Mouse (Mus musculus) CD4-positive helper T cell, adult 2 months (primary cell): Measurements from ENCODE around the gene Urod.
A peak's percentile ranks its signal among the peaks of the same experiment; 100 is the strongest.

Source experiments
- DNase-seq: peaks from one replicate; pipeline ENCODE4 v3.0.0-alpha.2; 2012; ENCODE audit warnings: low read depth, missing footprints, low spot score

The Urod gene

DNA sequence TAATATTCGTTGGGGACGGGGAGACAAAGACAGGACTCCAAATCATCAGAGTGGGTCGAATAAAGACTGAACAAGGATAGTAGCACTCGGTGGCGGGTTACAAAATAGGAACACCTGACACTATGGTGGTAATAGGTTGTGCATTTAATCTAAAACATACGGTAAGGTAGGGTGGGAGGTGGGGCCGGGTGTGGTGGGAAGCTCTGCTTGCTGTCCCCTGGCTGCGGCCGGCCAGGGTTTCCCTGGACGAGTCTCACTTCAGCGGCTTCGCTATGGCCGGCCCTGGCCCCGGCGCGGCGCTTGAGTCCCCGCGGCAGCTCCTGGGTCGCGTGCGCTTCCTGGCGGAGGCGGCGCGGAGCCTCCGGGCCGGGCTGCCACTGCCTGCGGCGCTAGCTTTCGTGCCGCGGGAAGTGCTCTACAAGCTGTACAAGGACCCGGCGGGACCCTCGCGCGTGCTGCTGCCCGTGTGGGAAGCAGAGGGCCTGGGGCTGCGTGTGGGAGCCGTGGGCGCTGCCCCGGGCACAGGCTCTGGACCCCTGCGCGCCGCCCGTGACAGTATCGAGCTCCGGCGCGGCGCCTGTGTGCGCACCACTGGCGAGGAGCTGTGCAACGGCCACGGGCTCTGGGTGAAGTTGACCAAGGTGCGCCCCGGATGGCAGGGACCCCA, 1.1 kb upstream of the Urod start, which contains the start of gene Hectd3:
Hectd3 (plus strand) TSS at position 187 of the 667 bp plus-strand sequence.
- peak; percentile 75 for DNase-seq

DNA sequence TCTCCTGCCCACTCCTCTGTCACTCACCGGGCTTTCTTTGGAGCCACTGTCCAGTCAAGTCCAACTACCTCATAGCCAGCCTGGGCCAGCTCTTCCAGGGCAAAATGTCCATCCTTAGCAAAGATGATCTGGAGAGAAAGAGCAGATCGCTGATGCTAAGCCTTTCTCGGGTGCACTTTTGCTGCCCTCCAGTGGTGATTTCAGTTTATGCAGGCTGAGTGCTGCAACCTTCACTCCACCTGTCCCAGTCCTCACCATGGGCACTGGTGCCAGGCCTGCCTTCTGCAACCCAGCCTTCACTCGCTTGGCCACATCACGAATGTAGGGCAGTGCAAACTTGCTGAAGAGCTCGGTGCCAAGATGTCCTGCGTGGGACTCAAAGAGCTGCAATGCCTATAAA, 2.8 kb downstream of the Urod start:
- peak; percentile 76 for DNase-seq

DNA sequence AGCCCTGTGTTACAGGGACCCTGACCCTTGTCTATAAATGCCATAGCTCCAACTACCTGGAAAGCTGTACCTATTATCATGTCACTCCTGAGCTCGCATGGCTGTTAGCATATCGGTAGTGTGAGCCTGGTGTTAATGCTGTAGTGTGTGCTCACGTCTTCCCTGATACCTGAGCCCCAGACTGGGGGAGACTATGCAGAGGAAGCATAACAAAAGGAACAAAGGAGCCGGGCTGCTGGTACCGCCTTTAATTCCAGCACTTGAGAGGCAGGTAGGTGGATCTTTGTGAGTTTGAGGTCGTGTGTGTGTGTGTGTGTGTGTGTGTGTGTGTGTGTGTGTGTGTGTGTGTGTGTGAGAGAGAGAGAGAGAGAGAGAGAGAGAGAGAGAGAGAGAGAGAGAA, 4.5 kb downstream of the Urod start:
- DNase-seq: no peak

DNA sequence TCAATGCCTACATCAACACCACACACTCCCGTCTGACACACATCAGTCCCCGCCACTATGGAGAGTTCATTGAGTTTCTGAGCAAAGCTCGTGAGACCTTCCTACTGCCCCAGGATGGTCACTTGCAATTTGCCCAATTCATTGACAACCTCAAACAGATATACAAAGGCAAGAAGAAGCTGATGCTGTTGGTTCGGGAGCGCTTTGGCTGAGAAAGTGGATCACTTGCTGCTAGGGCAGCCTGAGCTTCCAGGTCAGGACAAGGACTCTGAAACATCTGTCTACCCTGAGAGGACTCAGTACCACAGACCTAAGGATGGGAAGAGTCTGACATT, 7.1 kb downstream of the Urod start:
- DNase-seq: no peak

DNA sequence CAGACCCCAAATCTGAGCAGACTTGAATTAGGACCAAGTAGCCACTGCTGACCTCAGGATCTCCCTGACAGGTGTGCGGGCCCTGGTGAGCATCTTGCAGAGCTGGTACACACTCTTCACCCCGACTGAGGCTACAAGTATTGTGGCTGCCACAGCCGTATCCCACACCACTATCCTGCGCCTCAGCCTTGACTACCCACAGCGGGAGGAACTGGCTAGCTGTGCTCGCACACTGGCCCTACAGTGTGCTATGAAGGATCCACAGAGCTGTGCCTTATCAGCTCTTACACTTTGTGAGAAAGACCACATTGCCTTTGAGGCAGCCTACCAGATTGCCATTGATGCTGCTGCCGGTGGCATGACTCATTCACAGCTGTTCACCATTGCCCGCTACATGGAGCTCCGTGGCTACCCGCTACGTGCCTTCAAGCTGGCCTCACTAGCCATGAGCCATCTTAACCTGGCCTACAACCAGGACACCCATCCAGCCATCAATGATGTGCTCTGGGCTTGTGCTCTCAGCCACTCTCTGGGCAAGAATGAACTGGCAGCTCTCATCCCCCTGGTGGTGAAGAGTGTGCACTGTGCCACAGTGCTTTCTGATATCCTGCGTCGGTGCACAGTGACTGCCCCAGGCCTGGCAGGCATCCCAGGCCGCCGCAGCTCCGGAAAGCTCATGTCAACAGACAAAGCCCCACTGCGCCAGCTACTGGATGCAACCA, 7.7 kb downstream of the Urod start:
- peak; percentile 69 for DNase-seq

DNA sequence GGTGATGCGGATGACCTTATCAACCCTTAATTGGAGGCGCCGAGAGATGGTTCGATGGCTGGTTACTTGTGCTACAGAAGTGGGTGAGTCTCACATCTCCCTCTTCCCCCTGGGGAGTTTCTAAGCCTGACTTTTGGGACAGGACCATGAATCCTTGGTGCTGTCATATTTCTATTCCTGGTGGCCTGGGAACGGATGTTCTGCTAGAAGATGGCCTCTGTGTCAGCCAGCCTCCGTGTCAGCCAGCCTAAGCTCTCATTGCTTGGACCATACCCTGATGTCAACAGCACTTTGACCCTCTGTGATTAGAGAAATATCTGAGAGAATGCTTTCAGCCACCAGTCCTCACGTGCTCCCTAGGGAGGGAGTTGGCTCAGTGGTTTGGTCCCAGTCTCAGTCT, 8.5 kb downstream of the Urod start:
- DNase-seq: no peak

DNA sequence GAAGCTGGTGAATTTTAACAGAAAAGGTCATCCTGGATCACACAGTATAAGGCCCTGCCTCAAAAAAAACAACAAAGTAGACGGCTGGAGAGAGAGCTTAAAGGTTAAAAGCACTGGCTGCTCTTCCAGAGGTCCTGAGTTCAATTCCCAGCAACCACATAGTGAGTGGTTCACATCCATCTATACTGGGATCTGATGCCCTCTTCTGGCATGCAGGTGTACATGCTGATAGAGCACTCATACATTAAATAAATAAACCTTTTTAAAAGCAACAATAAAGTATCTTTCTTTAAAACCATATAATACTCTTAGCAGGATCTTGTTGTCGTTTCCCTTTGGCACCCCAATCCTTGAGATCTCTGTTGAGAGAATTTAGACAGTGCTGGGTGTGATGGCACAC, 17.7 kb downstream of the Urod start:
- DNase-seq: no peak

DNA sequence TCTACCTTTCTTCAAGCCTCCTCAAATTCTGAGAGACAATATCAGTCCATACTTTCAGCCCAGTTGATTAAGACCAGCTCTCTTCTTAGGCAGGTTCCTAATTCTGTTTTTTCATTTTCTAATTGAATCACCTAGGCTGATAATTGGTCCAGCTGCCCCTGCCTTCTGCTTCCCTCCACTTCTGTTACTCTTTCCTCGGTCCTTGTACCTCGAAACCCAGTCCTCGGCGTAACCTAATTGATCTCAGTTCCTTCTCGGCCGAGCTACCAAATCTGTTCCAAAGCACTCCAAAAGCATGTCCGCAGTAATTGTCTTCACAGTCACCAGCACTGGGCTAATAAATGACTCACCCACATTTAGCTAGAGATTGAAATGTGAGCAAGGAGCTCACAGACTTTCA, 39.3 kb downstream of the Urod start:
- DNase-seq: no peak

DNA sequence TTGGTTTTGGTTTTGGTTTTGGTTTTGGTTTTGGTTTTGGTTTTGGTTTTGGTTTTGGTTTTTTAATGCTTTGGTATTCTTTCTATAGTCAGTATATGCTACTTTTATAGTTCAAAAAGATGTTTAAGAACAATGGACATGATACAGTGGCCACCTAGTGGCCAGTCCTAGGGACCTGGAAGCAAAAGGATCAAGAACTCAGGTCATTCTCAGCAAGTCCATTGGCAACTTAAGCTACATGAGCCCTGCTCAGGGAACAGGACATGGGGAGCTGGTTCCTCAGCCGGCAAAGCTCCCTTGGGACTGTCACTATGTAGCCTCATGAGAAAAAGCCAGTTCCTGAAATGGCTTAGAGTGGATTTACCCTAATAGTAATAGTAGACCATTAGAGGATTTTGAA, 42.6 kb downstream of the Urod start:
- DNase-seq: peak; percentile 7

DNA sequence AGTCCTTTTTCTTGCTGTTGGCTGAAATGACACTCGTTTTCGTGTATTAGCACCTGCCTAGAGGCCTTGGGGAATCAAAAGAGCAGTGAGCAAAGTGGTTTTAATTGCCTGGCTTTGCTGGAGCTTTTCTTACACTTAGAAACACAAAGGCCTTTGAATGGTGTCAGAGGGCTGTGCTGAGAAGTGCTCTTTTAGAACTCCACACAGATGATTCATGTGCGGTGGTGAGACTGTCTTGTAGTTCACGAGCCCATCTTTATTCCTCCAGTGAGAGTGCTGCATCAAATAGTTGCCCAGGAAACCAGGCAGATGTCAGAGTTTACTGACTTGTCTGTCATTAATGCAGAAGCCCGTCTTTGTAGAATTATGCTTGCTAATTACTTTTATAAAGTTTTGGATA, 50.2 kb downstream of the Urod start:
- DNase-seq: no peak

DNA sequence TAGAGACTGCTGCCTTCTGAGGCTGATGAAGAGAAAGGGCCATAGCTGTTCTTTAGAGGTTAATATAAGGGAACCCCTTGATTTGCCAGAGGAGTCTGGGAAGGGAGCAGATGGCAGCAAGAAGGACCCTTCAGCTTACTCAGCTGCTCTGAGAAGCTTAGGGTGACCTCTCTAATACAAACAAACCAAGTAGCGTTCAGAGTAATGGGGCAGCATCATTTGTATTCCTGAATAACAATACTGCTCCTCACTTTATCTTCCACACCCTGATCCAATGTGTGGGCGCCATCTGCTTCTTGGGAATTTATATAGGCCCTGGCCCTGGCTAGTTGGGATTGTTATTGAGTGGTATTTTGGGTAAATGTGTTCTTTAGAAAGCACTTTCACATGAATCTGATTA, 51.5 kb downstream of the Urod start:
- no peak for DNase-seq
